Mouse (Mus musculus): Measurements from ENCODE around the gene Meis2. TPM values are rescaled to one million over a fixed set of nuclear protein-coding genes. Genes with fewer than 3 reads are reported as not detected.

Gene Meis2
- total RNA-seq, 1 experiment, result 12.4 TPM

DNA sequence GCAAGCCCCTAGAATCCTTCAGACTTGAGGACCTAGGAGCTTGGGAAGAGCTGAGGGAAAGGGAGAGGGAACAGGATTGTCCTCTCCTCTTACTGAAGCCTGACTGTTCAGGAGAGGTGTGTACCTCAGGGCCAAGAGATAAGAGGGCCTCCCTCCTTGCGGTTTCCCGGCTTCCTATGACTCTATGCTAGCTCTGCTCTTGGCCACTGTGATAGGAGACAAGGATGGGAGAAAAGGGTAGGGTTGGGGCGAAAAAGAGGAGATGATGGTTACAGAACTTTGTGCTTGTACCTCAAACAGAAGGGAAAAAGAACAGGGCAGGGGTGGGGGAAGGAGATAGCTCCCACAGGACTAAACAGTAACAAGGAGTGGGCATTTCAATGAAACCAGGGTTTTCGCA is 214.7 kb downstream of the Meis2 start:
- DNase-seq (ENCODE audit: low read depth, low spot score), result no peak
- in situ Hi-C loops (cut with MboI; ENCODE audit: low sequenced_read_pairs in 2 of 2, unreplicated experiment in 2 of 2), result loop anchor here in 1 of 2 experiments (10.0 kb wide), 1 partner anchor 704 kb away; no protein-coding TSS in a partner anchor
- no peak overlapping the region for H3K4me3 ChIP-seq (ENCODE audit: insufficient read depth in 1 of 2, low read depth in 1 of 2, low read length in 2 of 2, poor library complexity in 1 of 2, severe bottlenecking in 1 of 2)
- H3K4me1 ChIP-seq (ENCODE audit: control insufficient read depth in 2 of 2, insufficient read depth in 2 of 2, low read length in 2 of 2, poor library complexity in 1 of 2), result no peaks in the 10 kb centered on the region
- H3K9me3 ChIP-seq (ENCODE audit: control insufficient read depth, insufficient read depth, low read depth, low read length), result no peaks in the 10 kb centered on the region
- TF ChIP-seq HCFC1 (IDR thresholded peaks at IDR 0.05; ENCODE audit: borderline replicate concordance, insufficient read depth, low read length) (no peak), ZC3H11A (IDR thresholded peaks at IDR 0.05; ENCODE audit: borderline replicate concordance, low read depth, low read length) (no peak), CHD2 (IDR thresholded peaks at IDR 0.05; ENCODE audit: low read depth, low read length) (no peak), MAFK (IDR thresholded peaks at IDR 0.05; ENCODE audit: insufficient read depth, low read depth, low read length) (no peak), ZNF384 (IDR thresholded peaks at IDR 0.05; ENCODE audit: low read depth, low read length) (no peak)
- H3K27ac ChIP-seq (ENCODE audit: insufficient read depth, low read depth, low read length, poor library complexity, severe bottlenecking), result no peak overlapping the region
- no peak overlapping the region for H3K9ac ChIP-seq (ENCODE audit: insufficient read depth, low read depth, low read length, poor library complexity, severe bottlenecking)
- no peaks in the 10 kb centered on the region for H3K36me3 ChIP-seq (ENCODE audit: control insufficient read depth, insufficient read depth, low read length, poor library complexity, severe bottlenecking)

GRCm38 (mm10) chr2:115842821-115843220 is 222.8 kb downstream of the Meis2 start:
- Histone ChIP-seq H3K4me1 (ENCODE audit: control insufficient read depth in 2 of 2, insufficient read depth in 2 of 2, low read length in 2 of 2, poor library complexity in 1 of 2) (no peaks in the 10 kb centered on the region), H3K27ac (ENCODE audit: insufficient read depth, low read depth, low read length, poor library complexity, severe bottlenecking) (no peak overlapping the region), H3K9ac (ENCODE audit: insufficient read depth, low read depth, low read length, poor library complexity, severe bottlenecking) (no peak overlapping the region), H3K4me3 (ENCODE audit: insufficient read depth in 1 of 2, low read depth in 1 of 2, low read length in 2 of 2, poor library complexity in 1 of 2, severe bottlenecking in 1 of 2) (no peak overlapping the region), H3K36me3 (ENCODE audit: control insufficient read depth, insufficient read depth, low read length, poor library complexity, severe bottlenecking) (no peaks in the 10 kb centered on the region), H3K9me3 (ENCODE audit: control insufficient read depth, insufficient read depth, low read depth, low read length) (no peaks in the 10 kb centered on the region)
- no peak for DNase-seq (ENCODE audit: low read depth, low spot score)
- in situ Hi-C loops (cut with MboI; ENCODE audit: low sequenced_read_pairs in 2 of 2, unreplicated experiment in 2 of 2), result no loop called here
- TF ChIP-seq ZNF384 (IDR thresholded peaks at IDR 0.05; ENCODE audit: low read depth, low read length) (no peak), HCFC1 (IDR thresholded peaks at IDR 0.05; ENCODE audit: borderline replicate concordance, insufficient read depth, low read length) (no peak), ZC3H11A (IDR thresholded peaks at IDR 0.05; ENCODE audit: borderline replicate concordance, low read depth, low read length) (no peak), CHD2 (IDR thresholded peaks at IDR 0.05; ENCODE audit: low read depth, low read length) (no peak), MAFK (IDR thresholded peaks at IDR 0.05; ENCODE audit: insufficient read depth, low read depth, low read length) (peak; percentile 80)

DNA sequence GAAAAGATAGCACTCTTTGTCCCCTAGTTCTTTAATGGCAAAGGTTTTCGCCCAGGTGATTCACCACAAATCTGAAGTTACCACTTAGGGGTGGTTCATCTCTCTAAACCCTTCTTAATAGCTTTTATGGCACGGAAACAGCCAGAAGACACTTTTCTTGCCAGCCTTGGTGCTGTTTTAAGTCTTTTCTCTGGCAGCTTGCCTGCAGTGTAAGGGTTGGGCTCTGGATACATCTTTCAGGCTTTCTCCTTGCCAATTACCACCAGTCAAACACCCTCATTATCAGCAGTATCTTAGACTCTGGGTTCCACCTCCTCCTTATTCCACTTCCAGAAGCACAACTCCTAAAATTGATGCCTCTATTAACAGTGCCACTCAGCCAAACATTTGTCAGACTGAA is 229.6 kb downstream of the Meis2 start:
- Histone ChIP-seq H3K27ac (ENCODE audit: insufficient read depth, low read depth, low read length, poor library complexity, severe bottlenecking) (no peak overlapping the region), H3K36me3 (ENCODE audit: control insufficient read depth, insufficient read depth, low read length, poor library complexity, severe bottlenecking) (no peaks in the 10 kb centered on the region), H3K9me3 (ENCODE audit: control insufficient read depth, insufficient read depth, low read depth, low read length) (no peaks in the 10 kb centered on the region), H3K9ac (ENCODE audit: insufficient read depth, low read depth, low read length, poor library complexity, severe bottlenecking) (no peak overlapping the region), H3K4me3 (ENCODE audit: insufficient read depth in 1 of 2, low read depth in 1 of 2, low read length in 2 of 2, poor library complexity in 1 of 2, severe bottlenecking in 1 of 2) (no peak overlapping the region), H3K4me1 (ENCODE audit: control insufficient read depth in 2 of 2, insufficient read depth in 2 of 2, low read length in 2 of 2, poor library complexity in 1 of 2) (no peaks in the 10 kb centered on the region)
- in situ Hi-C loops (cut with MboI; ENCODE audit: low sequenced_read_pairs in 2 of 2, unreplicated experiment in 2 of 2), result no loop called here
- TF ChIP-seq ZC3H11A (IDR thresholded peaks at IDR 0.05; ENCODE audit: borderline replicate concordance, low read depth, low read length) (no peak), CHD2 (IDR thresholded peaks at IDR 0.05; ENCODE audit: low read depth, low read length) (no peak), ZNF384 (IDR thresholded peaks at IDR 0.05; ENCODE audit: low read depth, low read length) (no peak), MAFK (IDR thresholded peaks at IDR 0.05; ENCODE audit: insufficient read depth, low read depth, low read length) (no peak), HCFC1 (IDR thresholded peaks at IDR 0.05; ENCODE audit: borderline replicate concordance, insufficient read depth, low read length) (no peak)
- no peak for DNase-seq (ENCODE audit: low read depth, low spot score)

- no peaks in the 10 kb centered on the region for H3K36me3 ChIP-seq (ENCODE audit: control insufficient read depth, insufficient read depth, low read length, poor library complexity, severe bottlenecking)
- no peak overlapping the region for H3K27ac ChIP-seq (ENCODE audit: insufficient read depth, low read depth, low read length, poor library complexity, severe bottlenecking)
- no peaks in the 10 kb centered on the region for H3K9me3 ChIP-seq (ENCODE audit: control insufficient read depth, insufficient read depth, low read depth, low read length)
- H3K9ac ChIP-seq (ENCODE audit: insufficient read depth, low read depth, low read length, poor library complexity, severe bottlenecking), result no peak overlapping the region
- no peak overlapping the region for H3K4me3 ChIP-seq (ENCODE audit: insufficient read depth in 1 of 2, low read depth in 1 of 2, low read length in 2 of 2, poor library complexity in 1 of 2, severe bottlenecking in 1 of 2)
- TF ChIP-seq ZC3H11A (IDR thresholded peaks at IDR 0.05; ENCODE audit: borderline replicate concordance, low read depth, low read length) (no peak), MAFK (IDR thresholded peaks at IDR 0.05; ENCODE audit: insufficient read depth, low read depth, low read length) (no peak), HCFC1 (IDR thresholded peaks at IDR 0.05; ENCODE audit: borderline replicate concordance, insufficient read depth, low read length) (no peak), ZNF384 (IDR thresholded peaks at IDR 0.05; ENCODE audit: low read depth, low read length) (no peak), CHD2 (IDR thresholded peaks at IDR 0.05; ENCODE audit: low read depth, low read length) (no peak)
- H3K4me1 ChIP-seq (ENCODE audit: control insufficient read depth in 2 of 2, insufficient read depth in 2 of 2, low read length in 2 of 2, poor library complexity in 1 of 2), result 0 out of 4 replicates have a peak, but pooled peaks cover 0 to 3% of the 10 kb centered on the region in 2 experiments
- in situ Hi-C loops (cut with MboI; ENCODE audit: low sequenced_read_pairs in 2 of 2, unreplicated experiment in 2 of 2), result no loop called here
- no peak for DNase-seq (ENCODE audit: low read depth, low spot score)
Measured at GRCm38 (mm10) chr2:115822361-115822760, 243.3 kb downstream of the Meis2 start.

DNA sequence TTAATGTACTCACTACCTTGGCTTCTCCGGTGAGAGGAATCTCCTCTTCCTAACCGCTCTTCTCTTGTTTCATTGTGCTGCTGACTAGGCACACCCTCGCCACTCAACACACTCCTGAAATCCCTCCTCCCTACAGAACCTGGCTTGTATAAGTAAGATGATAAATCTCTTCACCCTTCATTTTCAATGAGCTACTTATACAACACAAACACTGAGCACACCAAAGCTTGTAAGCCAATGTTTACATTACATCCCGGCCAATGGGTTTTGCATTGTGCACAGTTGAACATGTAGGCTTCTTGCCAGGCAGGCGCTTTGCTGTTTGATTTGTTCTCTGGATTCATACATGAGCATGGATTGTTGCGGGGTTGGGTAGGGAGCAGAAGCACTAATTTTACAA is 247.7 kb downstream of the Meis2 start:
- no peaks in the 10 kb centered on the region for H3K36me3 ChIP-seq (ENCODE audit: control insufficient read depth, insufficient read depth, low read length, poor library complexity, severe bottlenecking)
- H3K9ac ChIP-seq (ENCODE audit: insufficient read depth, low read depth, low read length, poor library complexity, severe bottlenecking), result no peak overlapping the region
- in situ Hi-C loops (cut with MboI; ENCODE audit: low sequenced_read_pairs in 2 of 2, unreplicated experiment in 2 of 2), result no loop called here
- 0 out of 4 replicates have a peak, but pooled peaks cover 0 to 3% of the 10 kb centered on the region in 2 experiments for H3K4me1 ChIP-seq (ENCODE audit: control insufficient read depth in 2 of 2, insufficient read depth in 2 of 2, low read length in 2 of 2, poor library complexity in 1 of 2)
- H3K27ac ChIP-seq (ENCODE audit: insufficient read depth, low read depth, low read length, poor library complexity, severe bottlenecking), result no peak overlapping the region
- H3K4me3 ChIP-seq (ENCODE audit: insufficient read depth in 1 of 2, low read depth in 1 of 2, low read length in 2 of 2, poor library complexity in 1 of 2, severe bottlenecking in 1 of 2), result no peak overlapping the region
- TF ChIP-seq MAFK (IDR thresholded peaks at IDR 0.05; ENCODE audit: insufficient read depth, low read depth, low read length) (no peak), ZC3H11A (IDR thresholded peaks at IDR 0.05; ENCODE audit: borderline replicate concordance, low read depth, low read length) (no peak), ZNF384 (IDR thresholded peaks at IDR 0.05; ENCODE audit: low read depth, low read length) (no peak), HCFC1 (IDR thresholded peaks at IDR 0.05; ENCODE audit: borderline replicate concordance, insufficient read depth, low read length) (no peak), CHD2 (IDR thresholded peaks at IDR 0.05; ENCODE audit: low read depth, low read length) (no peak)
- no peaks in the 10 kb centered on the region for H3K9me3 ChIP-seq (ENCODE audit: control insufficient read depth, insufficient read depth, low read depth, low read length)
- DNase-seq (ENCODE audit: low read depth, low spot score), result no peak

Data from ES-E14 (cell line).